ENCODE assay signal across 19 mouse cellular contexts in the genomic region with DNA sequence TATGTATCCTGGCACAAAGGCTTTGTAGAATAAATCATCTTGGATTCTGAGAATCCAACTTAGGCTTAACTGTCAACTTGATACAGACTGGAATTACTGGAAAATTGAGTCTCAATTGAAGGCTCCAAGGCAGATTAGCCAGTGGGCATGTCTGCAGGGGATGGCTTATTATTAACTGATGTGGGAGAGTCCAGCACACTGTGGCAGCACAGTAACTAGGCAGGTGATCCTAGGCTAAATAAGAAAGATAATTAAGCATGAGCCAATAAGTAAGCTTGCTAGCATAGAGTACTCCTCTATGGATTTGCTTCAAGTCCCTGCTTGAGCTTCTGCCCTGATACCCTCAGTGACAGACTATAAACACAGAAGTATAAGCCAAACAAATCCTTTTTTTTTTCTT.
DNase-seq lines count a peak whose midpoint lies in the region; ATAC-seq and TF ChIP-seq lines count a peak whose summit lies in the region.
"Had no signal": no experiment of that assay in that cellular context is flagged by ENCODE, and none has a peak within 500 bp of the region (broad histone marks: within the 10 kb centered on the region; RNA-seq: fewer than 3 reads in every experiment).

No protein-coding gene starts in this region.

- no peak overlapping the region for H3K4me2 ChIP-seq in kidney, embryonic 16.5 days (replicated peaks; ENCODE audit: low read depth, low read length)
- H3K4me2 ChIP-seq in intestine, embryonic 15.5 days (replicated peaks) = no peak overlapping the region
- no peak overlapping the region for H3K4me2 ChIP-seq in stomach, embryonic 16.5 days (ENCODE audit: low read depth, low read length)
- H3K4me2 ChIP-seq: embryonic facial prominence, embryonic 12.5 days; forebrain, embryonic 12.5 days had no signal

- H3K36me3 ChIP-seq in kidney, adult 2 months (ENCODE audit: control insufficient read depth, insufficient read depth, low read length) = no peaks in the 10 kb centered on the region
- no peaks in the 10 kb centered on the region for H3K36me3 ChIP-seq in kidney, embryonic 16.5 days (ENCODE audit: insufficient read depth, low read length)
- H3K36me3 ChIP-seq in intestine, embryonic 15.5 days = no peaks in the 10 kb centered on the region
- H3K36me3 ChIP-seq in stomach, embryonic 16.5 days (ENCODE audit: control insufficient read depth, insufficient read depth, low read length) = no peaks in the 10 kb centered on the region
- H3K36me3 ChIP-seq: embryonic facial prominence, embryonic 12.5 days; forebrain, embryonic 12.5 days; heart, embryonic 10.5 days had no signal

- DNase-seq in kidney, adult 2 months = peak; percentile 4
- no peak for DNase-seq in kidney, postnatal 10 days
- DNase-seq in kidney, adult 8-10 months = no peak
- no peak for DNase-seq in urinary bladder, postnatal 25 days (ENCODE audit: low spot score)
- DNase-seq: adrenal gland, postnatal 10 days; cerebellum, adult 11 months; cerebellum, adult 8-10 months; cerebellum, postnatal 14 days; gastrocnemius, postnatal 10 days; heart, adult 18-20 months; heart, postnatal 10 days; heart, postnatal 4 days had no signal

- TF ChIP-seq CTCF in kidney, adult 2 months (conservative IDR thresholded peaks at IDR 0.05; ENCODE audit: insufficient read depth, insufficient read length, low read depth, low read length) = no peak

- TF ChIP-seq POLR2A in kidney, adult 2 months (IDR thresholded peaks at IDR 0.05; ENCODE audit: low read depth, low read length) = no peak

- no peak overlapping the region for H3K9ac ChIP-seq in kidney, embryonic 16.5 days (replicated peaks; ENCODE audit: low read length)
- H3K9ac ChIP-seq in intestine, embryonic 15.5 days = no peak overlapping the region
- H3K9ac ChIP-seq in stomach, embryonic 16.5 days (ENCODE audit: low read length) = no peak overlapping the region
- H3K9ac ChIP-seq: embryonic facial prominence, embryonic 12.5 days; forebrain, embryonic 12.5 days had no signal

- H3K9me3 ChIP-seq in kidney, embryonic 16.5 days (ENCODE audit: low read length) = no peaks in the 10 kb centered on the region
- no peaks in the 10 kb centered on the region for H3K9me3 ChIP-seq in intestine, embryonic 15.5 days
- no peaks in the 10 kb centered on the region for H3K9me3 ChIP-seq in stomach, embryonic 16.5 days (replicated peaks; ENCODE audit: control insufficient read depth, low read length)
- H3K9me3 ChIP-seq: embryonic facial prominence, embryonic 12.5 days; forebrain, embryonic 12.5 days; heart, embryonic 10.5 days had no signal

- H3K27me3 ChIP-seq in kidney, adult 2 months (replicated peaks; ENCODE audit: control insufficient read depth, insufficient read depth, low read length) = no peaks in the 10 kb centered on the region
- no peaks in the 10 kb centered on the region for H3K27me3 ChIP-seq in kidney, embryonic 16.5 days (ENCODE audit: insufficient read depth, low read length)
- H3K27me3 ChIP-seq in intestine, embryonic 15.5 days (replicated peaks) = no peaks in the 10 kb centered on the region
- H3K27me3 ChIP-seq in stomach, embryonic 16.5 days (ENCODE audit: control insufficient read depth, insufficient read depth, low read length) = no peaks in the 10 kb centered on the region
- H3K27me3 ChIP-seq: embryonic facial prominence, embryonic 12.5 days; forebrain, embryonic 12.5 days had no signal

- no peak overlapping the region for H3K4me3 ChIP-seq in kidney, adult 2 months (ENCODE audit: insufficient read depth, low read depth, low read length)
- H3K4me3 ChIP-seq in kidney, embryonic 16.5 days (ENCODE audit: low read length) = no peak overlapping the region
- no peak overlapping the region for H3K4me3 ChIP-seq in intestine, embryonic 15.5 days (replicated peaks)
- H3K4me3 ChIP-seq in stomach, embryonic 16.5 days (replicated peaks; ENCODE audit: low read length) = no peak overlapping the region
- H3K4me3 ChIP-seq: embryonic facial prominence, embryonic 12.5 days; forebrain, embryonic 12.5 days; heart, embryonic 10.5 days had no signal

- H3K27ac ChIP-seq in kidney, adult 2 months (ENCODE audit: insufficient read depth, low read depth, low read length) = no peak overlapping the region
- no peak overlapping the region for H3K27ac ChIP-seq in kidney, embryonic 16.5 days (ENCODE audit: low read length)
- H3K27ac ChIP-seq in intestine, embryonic 15.5 days = no peak overlapping the region
- no peak overlapping the region for H3K27ac ChIP-seq in stomach, embryonic 16.5 days (ENCODE audit: low read length)
- H3K27ac ChIP-seq: embryonic facial prominence, embryonic 12.5 days; forebrain, embryonic 12.5 days; heart, embryonic 10.5 days had no signal

- ATAC-seq in kidney, embryonic 16.5 days (ENCODE audit: low FRiP score, low TSS enrichment) = peak; percentile 93
- ATAC-seq in intestine, embryonic 15.5 days = peak; percentile 75
- ATAC-seq in stomach, embryonic 16.5 days (ENCODE audit: insufficient read depth, low FRiP score) = 0 out of 2 replicates have a peak, but pooled peaks have one; percentile 29
- ATAC-seq: forebrain, embryonic 16.5 days had no signal

- no peaks in the 10 kb centered on the region for H3K4me1 ChIP-seq in kidney, adult 2 months (ENCODE audit: control insufficient read depth, insufficient read depth, low read length)
- no peaks in the 10 kb centered on the region for H3K4me1 ChIP-seq in kidney, embryonic 16.5 days (ENCODE audit: insufficient read depth, low read length)
- H3K4me1 ChIP-seq in intestine, embryonic 15.5 days (replicated peaks) = no peaks in the 10 kb centered on the region
- H3K4me1 ChIP-seq in stomach, embryonic 16.5 days (ENCODE audit: control insufficient read depth, insufficient read depth, low read length) = no peaks in the 10 kb centered on the region
- H3K4me1 ChIP-seq: embryonic facial prominence, embryonic 12.5 days; forebrain, embryonic 12.5 days; heart, embryonic 10.5 days had no signal

Comparison
In these comparisons a context has a peak if more than half of its experiments do, and no peak if none do; other contexts are left out.
1. ATAC-seq: peak in every context shown above with its lines; median percentile 93 in kidney, embryonic 16.5 days; 75 in intestine, embryonic 15.5 days; 29 in stomach, embryonic 16.5 days.